Mouse (Mus musculus): ENCODE measurements around the gene Cfap43. TPM values are rescaled to one million over a fixed set of nuclear protein-coding genes. Genes with fewer than 3 reads are reported as not detected.

The Cfap43 gene
- polyA plus RNA-seq, 1 experiment from 2014 or later: 0.05 TPM

GRCm38 (mm10) chr19:47931982-47932638, 13.0 kb upstream of the Cfap43 start:
- Histone ChIP-seq H3K36me3 (replicated peaks) (no peaks in the 10 kb centered on the region), H3K4me3 (no peak overlapping the region), H3K4me1 (peaks cover 4% of the 10 kb centered on the region), H3K27ac (no peak overlapping the region), H3K9me3 (no peaks in the 10 kb centered on the region), H3K27me3 (ENCODE audit: poor library complexity, severe bottlenecking) (0 out of 2 replicates have a peak, but pooled peaks cover 6% of the 10 kb centered on the region)
- WGBS: 53% methylated on average over 7 of the region's 7 CpGs
- peak; percentile 30 for DNase-seq (ENCODE audit: extremely low spot score, low spot score)

- Histone ChIP-seq H3K9me3 (no peaks in the 10 kb centered on the region; the same call in 1 of the 2 replicates), H3K27ac (no peak overlapping the region), H3K36me3 (replicated peaks) (no peaks in the 10 kb centered on the region), H3K4me1 (no peaks in the 10 kb centered on the region), H3K4me3 (no peak overlapping the region), H3K27me3 (ENCODE audit: poor library complexity, severe bottlenecking) (no peaks in the 10 kb centered on the region)
- WGBS: 89% methylated on average over 4 of the region's 4 CpGs
- DNase-seq (ENCODE audit: extremely low spot score, low spot score): no peak
Observed at GRCm38 (mm10) chr19:47929043-47929442, 10.0 kb upstream of the Cfap43 start.

GRCm38 (mm10) chr19:47927032-47927431, 7.9 kb upstream of the Cfap43 start:
- H3K4me1 ChIP-seq: no peaks in the 10 kb centered on the region
- no peaks in the 10 kb centered on the region for H3K36me3 ChIP-seq (replicated peaks)
- 89% methylated on average over 2 of the region's 2 CpGs for WGBS
- no peak overlapping the region for H3K4me3 ChIP-seq
- no peak for DNase-seq (ENCODE audit: extremely low spot score, low spot score)
- no peaks in the 10 kb centered on the region for H3K27me3 ChIP-seq (ENCODE audit: poor library complexity, severe bottlenecking)
- no peaks in the 10 kb centered on the region; the same call in 1 of the 2 replicates for H3K9me3 ChIP-seq
- H3K27ac ChIP-seq: no peak overlapping the region

- H3K9me3 ChIP-seq: no peaks in the 10 kb centered on the region; the same call in 1 of the 2 replicates
- DNase-seq (ENCODE audit: extremely low spot score, low spot score): no peak
- H3K27me3 ChIP-seq (ENCODE audit: poor library complexity, severe bottlenecking): no peaks in the 10 kb centered on the region
- no peak overlapping the region for H3K4me3 ChIP-seq
- no peak overlapping the region for H3K27ac ChIP-seq
- no peaks in the 10 kb centered on the region for H3K4me1 ChIP-seq
- H3K36me3 ChIP-seq (replicated peaks): no peaks in the 10 kb centered on the region
- 90% methylated on average over 7 of the region's 7 CpGs for WGBS
Observed at GRCm38 (mm10) chr19:47925819-47926218, 6.7 kb upstream of the Cfap43 start.

GRCm38 (mm10) chr19:47919966-47920375, 884 bp upstream of the Cfap43 start:
- Histone ChIP-seq H3K9me3 (no peaks in the 10 kb centered on the region), H3K27me3 (ENCODE audit: poor library complexity, severe bottlenecking) (no peaks in the 10 kb centered on the region), H3K4me3 (peak overlapping the region; percentile 90), H3K27ac (peak overlapping the region; percentile 98), H3K4me1 (peaks cover 40% of the 10 kb centered on the region), H3K36me3 (replicated peaks) (no peaks in the 10 kb centered on the region)
- DNase-seq (ENCODE audit: extremely low spot score, low spot score): no peak
- WGBS: 9% methylated on average over 8 of the region's 8 CpGs

GRCm38 (mm10) chr19:47918455-47919101, 509 bp downstream of the Cfap43 start:
- DNase-seq (ENCODE audit: extremely low spot score, low spot score): no peak
- Histone ChIP-seq H3K4me1 (peaks cover 42% of the 10 kb centered on the region), H3K36me3 (replicated peaks) (no peaks in the 10 kb centered on the region; the same call in 1 of the 2 replicates), H3K9me3 (no peaks in the 10 kb centered on the region), H3K27ac (peak overlapping the region; percentile 98), H3K4me3 (peak overlapping the region; percentile 90), H3K27me3 (ENCODE audit: poor library complexity, severe bottlenecking) (no peaks in the 10 kb centered on the region)
- WGBS: under 1% methylated on average over 29 of the region's 29 CpGs

GRCm38 (mm10) chr19:47918016-47918415, 1.1 kb downstream of the Cfap43 start:
- H3K9me3 ChIP-seq: no peaks in the 10 kb centered on the region
- DNase-seq (ENCODE audit: extremely low spot score, low spot score): no peak
- H3K27me3 ChIP-seq (ENCODE audit: poor library complexity, severe bottlenecking): no peaks in the 10 kb centered on the region
- peaks cover 3% of the 10 kb centered on the region for H3K36me3 ChIP-seq (replicated peaks)
- peak overlapping the region; percentile 90 for H3K4me3 ChIP-seq
- WGBS: 21% methylated on average over 9 of the region's 9 CpGs
- peaks cover 42% of the 10 kb centered on the region for H3K4me1 ChIP-seq
- H3K27ac ChIP-seq: peak overlapping the region; percentile 98

GRCm38 (mm10) chr19:47917396-47917795, 1.7 kb downstream of the Cfap43 start:
- Histone ChIP-seq H3K27ac (peak overlapping the region; percentile 98), H3K9me3 (no peaks in the 10 kb centered on the region), H3K4me1 (peaks cover 44% of the 10 kb centered on the region), H3K4me3 (peak overlapping the region; percentile 90), H3K36me3 (replicated peaks) (peaks cover 6% of the 10 kb centered on the region), H3K27me3 (ENCODE audit: poor library complexity, severe bottlenecking) (no peaks in the 10 kb centered on the region)
- WGBS: 16% methylated on average over 4 of the region's 4 CpGs
- no peak for DNase-seq (ENCODE audit: extremely low spot score, low spot score)

- DNase-seq (ENCODE audit: extremely low spot score, low spot score): no peak
- Histone ChIP-seq H3K36me3 (replicated peaks) (peaks cover 24% of the 10 kb centered on the region), H3K27ac (no peak overlapping the region), H3K27me3 (ENCODE audit: poor library complexity, severe bottlenecking) (no peaks in the 10 kb centered on the region), H3K4me3 (no peak overlapping the region), H3K4me1 (peaks cover 58% of the 10 kb centered on the region), H3K9me3 (no peaks in the 10 kb centered on the region)
- WGBS: 82% methylated on average over 4 of the region's 4 CpGs
Observed at GRCm38 (mm10) chr19:47915251-47915650, 3.8 kb downstream of the Cfap43 start.

- Histone ChIP-seq H3K9me3 (no peaks in the 10 kb centered on the region), H3K4me1 (peaks cover 63% of the 10 kb centered on the region), H3K36me3 (replicated peaks) (peaks cover 24% of the 10 kb centered on the region), H3K4me3 (no peak overlapping the region), H3K27ac (no peak overlapping the region), H3K27me3 (ENCODE audit: poor library complexity, severe bottlenecking) (no peaks in the 10 kb centered on the region)
- WGBS: 88% methylated on average over 4 of the region's 4 CpGs
- no peak for DNase-seq (ENCODE audit: extremely low spot score, low spot score)
Observed at GRCm38 (mm10) chr19:47914191-47914590, 4.9 kb downstream of the Cfap43 start.

GRCm38 (mm10) chr19:47913344-47913743, 5.7 kb downstream of the Cfap43 start:
- no peak for DNase-seq (ENCODE audit: extremely low spot score, low spot score)
- Histone ChIP-seq H3K4me1 (peaks cover 69% of the 10 kb centered on the region), H3K36me3 (replicated peaks) (peaks cover 24% of the 10 kb centered on the region), H3K27me3 (ENCODE audit: poor library complexity, severe bottlenecking) (no peaks in the 10 kb centered on the region), H3K27ac (no peak overlapping the region), H3K9me3 (no peaks in the 10 kb centered on the region), H3K4me3 (no peak overlapping the region)
- WGBS: 90% methylated on average over 7 of the region's 7 CpGs

GRCm38 (mm10) chr19:47910751-47911150, 8.3 kb downstream of the Cfap43 start:
- H3K36me3 ChIP-seq (replicated peaks): peaks cover 35% of the 10 kb centered on the region
- 92% methylated on average over 4 of the region's 4 CpGs for WGBS
- peaks cover 47% of the 10 kb centered on the region for H3K4me1 ChIP-seq
- H3K4me3 ChIP-seq: no peak overlapping the region
- no peaks in the 10 kb centered on the region for H3K27me3 ChIP-seq (ENCODE audit: poor library complexity, severe bottlenecking)
- H3K9me3 ChIP-seq: no peaks in the 10 kb centered on the region
- H3K27ac ChIP-seq: peak overlapping the region; percentile 98
- DNase-seq (ENCODE audit: extremely low spot score, low spot score): no peak

GRCm38 (mm10) chr19:47910117-47910618, 8.9 kb downstream of the Cfap43 start:
- Histone ChIP-seq H3K4me3 (peak overlapping the region; percentile 53), H3K27ac (peak overlapping the region; percentile 98), H3K27me3 (ENCODE audit: poor library complexity, severe bottlenecking) (no peaks in the 10 kb centered on the region), H3K9me3 (no peaks in the 10 kb centered on the region), H3K4me1 (peaks cover 51% of the 10 kb centered on the region), H3K36me3 (replicated peaks) (peaks cover 35% of the 10 kb centered on the region)
- DNase-seq (ENCODE audit: extremely low spot score, low spot score): no peak
- 36% methylated on average over 4 of the region's 4 CpGs for WGBS

All from forebrain, embryonic 10.5 days (tissue).